Mouse (Mus musculus) forebrain, embryonic 14.5 days (tissue): ENCODE results near the gene Ccdc88c. TPM values are rescaled to one million over a fixed set of nuclear protein-coding genes. Genes with fewer than 3 reads are reported as not detected.
A peak's percentile ranks its signal among the peaks of the same experiment; 100 is the strongest.

Source experiments
- ATAC-seq: fragments of 200-750 bp; cut with Nextera tagmentation; 2 replicates; pipeline ENCODE4 v1.8.0; 2017; ENCODE audit warnings: mild to moderate bottlenecking, moderate library complexity
- DNase-seq: peaks from one replicate; pipeline ENCODE4 v3.0.0-alpha.2; 2015; ENCODE audit warnings: low spot score
- H3K27ac ChIP-seq: fragments of 300-500 bp; sonication (generic); 2 replicates; pipeline ENCODE4 v1.5.1; 2014; ENCODE audit warnings: low read depth, mild to moderate bottlenecking, control low read depth, low read length, moderate library complexity
- H3K27me3 ChIP-seq: fragments of 300-500 bp; sonication (generic); replicated peaks from 2 replicates; pipeline ENCODE4 v1.6.1; 2014; ENCODE audit warnings: low read length, control low read depth, mixed read lengths; ENCODE audit not compliant: control insufficient read depth, insufficient read depth
- H3K36me3 ChIP-seq: fragments of 300-500 bp; sonication (generic); 2 replicates; pipeline ENCODE4 v1.6.1; 2014; ENCODE audit warnings: low read length, control low read depth; ENCODE audit not compliant: control insufficient read depth, insufficient read depth
- H3K4me1 ChIP-seq: fragments of 300-500 bp; sonication (generic); 2 replicates; pipeline ENCODE4 v1.6.1; 2014; ENCODE audit warnings: antibody characterized with exemption, low read length, control low read depth; ENCODE audit not compliant: control insufficient read depth, insufficient read depth
- H3K4me2 ChIP-seq: fragments of 300-500 bp; sonication (generic); 2 replicates; pipeline ENCODE4 v1.6.1; 2014; ENCODE audit warnings: mild to moderate bottlenecking, control low read depth, low read length
- H3K4me3 ChIP-seq: fragments of 300-500 bp; sonication (generic); 2 replicates; pipeline ENCODE4 v1.5.1; 2014; ENCODE audit warnings: low read depth, low read length, control low read depth
- H3K9ac ChIP-seq: fragments of 300-500 bp; sonication (generic); 2 replicates; pipeline ENCODE4 v1.6.1; 2014; ENCODE audit warnings: mild to moderate bottlenecking, low read length, control low read depth, moderate library complexity
- H3K9me3 ChIP-seq: fragments of 300-500 bp; sonication (generic); replicated peaks from 2 replicates; pipeline ENCODE4 v1.6.1; 2016; ENCODE audit warnings: low read length, control low read depth, mixed read lengths; ENCODE audit not compliant: control insufficient read depth
- WGBS: fragments of 180-500 bp; shearing (Covaris S2); extraction: QIAGEN DNeasy Blood & Tissue Kit; methylation state at CpG from one replicate; pipeline ENCODE4 v1.1.7; 2014; 5-methylcytosine and 5-hydroxymethylcytosine counted together
- polyA plus RNA-seq: library from polyadenylated mRNA; unstranded; fragments of >200 nt; fragmentation: Nextera tagmentation; extraction: Ambion mirVana; gene quantifications from 2 replicates; pipeline ENCODE4 v1.2.1, GENCODE M21; 2014

Gene Ccdc88c
- polyA plus RNA-seq, 1 experiment from 2014 or later: 11.6 TPM

- Histone ChIP-seq H3K27ac (peak overlapping the region; percentile 74; the same call in 1 of the 2 replicates), H3K9me3 (no peaks in the 10 kb centered on the region), H3K36me3 (0 out of 2 replicates have a peak, but pooled peaks cover 5% of the 10 kb centered on the region), H3K4me3 (no peak overlapping the region), H3K27me3 (no peaks in the 10 kb centered on the region), H3K4me2 (peak overlapping the region; percentile 18; the same call in 1 of the 2 replicates), H3K9ac (peak overlapping the region; percentile 37), H3K4me1 (peaks cover 47% of the 10 kb centered on the region)
- peak; percentile 46 for DNase-seq
- ATAC-seq: no peak
- WGBS: 53% methylated on average over 15 of the region's 15 CpGs
These were observed 40.3 kb downstream of the Ccdc88c start for GRCm38 (mm10) chr12:100988324-100989130.

- Histone ChIP-seq H3K27me3 (no peaks in the 10 kb centered on the region), H3K4me2 (no peak overlapping the region), H3K27ac (peak overlapping the region; percentile 39; the same call in 1 of the 2 replicates), H3K4me3 (no peak overlapping the region), H3K36me3 (no peaks in the 10 kb centered on the region), H3K9me3 (no peaks in the 10 kb centered on the region), H3K9ac (no peak overlapping the region), H3K4me1 (peaks cover 46% of the 10 kb centered on the region)
- peak; percentile 66 for ATAC-seq
- 50% methylated on average over 4 of the region's 4 CpGs for WGBS
- DNase-seq: peak; percentile 67
These were observed 42.4 kb downstream of the Ccdc88c start for GRCm38 (mm10) chr12:100986423-100986822.

GRCm38 (mm10) chr12:100985793-100986157, 43.1 kb downstream of the Ccdc88c start:
- Histone ChIP-seq H3K27ac (no peak overlapping the region), H3K4me2 (no peak overlapping the region), H3K27me3 (no peaks in the 10 kb centered on the region), H3K9me3 (no peaks in the 10 kb centered on the region), H3K9ac (no peak overlapping the region), H3K4me3 (no peak overlapping the region), H3K4me1 (peaks cover 44% of the 10 kb centered on the region), H3K36me3 (no peaks in the 10 kb centered on the region)
- WGBS: 87% methylated on average over 2 of the region's 2 CpGs
- DNase-seq (no peak), ATAC-seq (no peak)

- no peak overlapping the region for H3K9ac ChIP-seq
- H3K4me2 ChIP-seq: no peak overlapping the region
- WGBS: 76% methylated on average over 10 of the region's 10 CpGs
- no peak for ATAC-seq
- no peak overlapping the region for H3K4me3 ChIP-seq
- peaks cover 40% of the 10 kb centered on the region for H3K4me1 ChIP-seq
- H3K27me3 ChIP-seq: no peaks in the 10 kb centered on the region
- H3K36me3 ChIP-seq: no peaks in the 10 kb centered on the region
- H3K9me3 ChIP-seq: no peaks in the 10 kb centered on the region
- no peak overlapping the region for H3K27ac ChIP-seq
- no peak for DNase-seq
These were observed 43.6 kb downstream of the Ccdc88c start for GRCm38 (mm10) chr12:100985050-100985792.

GRCm38 (mm10) chr12:100983565-100983964, 45.3 kb downstream of the Ccdc88c start:
- H3K27me3 ChIP-seq: no peaks in the 10 kb centered on the region
- ATAC-seq: no peak
- H3K9ac ChIP-seq: no peak overlapping the region
- H3K9me3 ChIP-seq: no peaks in the 10 kb centered on the region
- DNase-seq: no peak
- no peaks in the 10 kb centered on the region for H3K36me3 ChIP-seq
- H3K4me2 ChIP-seq: no peak overlapping the region
- 78% methylated on average over 11 of the region's 11 CpGs for WGBS
- peaks cover 23% of the 10 kb centered on the region for H3K4me1 ChIP-seq
- no peak overlapping the region for H3K27ac ChIP-seq
- H3K4me3 ChIP-seq: no peak overlapping the region

- WGBS: 81% methylated on average over 8 of the region's 8 CpGs
- Histone ChIP-seq H3K4me3 (no peak overlapping the region), H3K4me1 (peaks cover 17% of the 10 kb centered on the region; the same call in 1 of the 2 replicates), H3K27me3 (no peaks in the 10 kb centered on the region), H3K9me3 (no peaks in the 10 kb centered on the region), H3K4me2 (no peak overlapping the region), H3K27ac (no peak overlapping the region), H3K9ac (no peak overlapping the region), H3K36me3 (0 out of 2 replicates have a peak, but pooled peaks cover 4% of the 10 kb centered on the region)
- ATAC-seq (no peak), DNase-seq (no peak)
These were observed 46.6 kb downstream of the Ccdc88c start for GRCm38 (mm10) chr12:100982217-100982616.

- H3K36me3 ChIP-seq: peaks cover 8% of the 10 kb centered on the region; the same call in 1 of the 2 replicates
- no peak overlapping the region for H3K4me3 ChIP-seq
- 73% methylated on average over 9 of the region's 9 CpGs for WGBS
- DNase-seq (peak; percentile 76), ATAC-seq (peak; percentile 21; the same call in 1 of the 2 replicates)
- no peak overlapping the region for H3K4me2 ChIP-seq
- H3K27ac ChIP-seq: peak overlapping the region; percentile 15; the same call in 1 of the 2 replicates
- no peaks in the 10 kb centered on the region for H3K27me3 ChIP-seq
- H3K4me1 ChIP-seq: peaks cover 11% of the 10 kb centered on the region; the same call in 1 of the 2 replicates
- H3K9ac ChIP-seq: no peak overlapping the region
- H3K9me3 ChIP-seq: no peaks in the 10 kb centered on the region
These were observed 48.3 kb downstream of the Ccdc88c start for GRCm38 (mm10) chr12:100980551-100981008.

- Histone ChIP-seq H3K36me3 (peaks cover 8% of the 10 kb centered on the region; the same call in 1 of the 2 replicates), H3K27me3 (no peaks in the 10 kb centered on the region), H3K4me2 (no peak overlapping the region), H3K4me3 (no peak overlapping the region), H3K9me3 (no peaks in the 10 kb centered on the region), H3K9ac (no peak overlapping the region), H3K27ac (no peak overlapping the region), H3K4me1 (peaks cover 8% of the 10 kb centered on the region; the same call in 1 of the 2 replicates)
- WGBS: 88% methylated on average over 5 of the region's 5 CpGs
- DNase-seq: no peak
- no peak for ATAC-seq
These were observed 49.2 kb downstream of the Ccdc88c start for GRCm38 (mm10) chr12:100979616-100980015.
